Mouse (Mus musculus): ENCODE results near the gene Tmco3. TPM values are rescaled to one million over a fixed set of nuclear protein-coding genes. Genes with fewer than 3 reads are reported as not detected.
"Not testable (repeated sequence)": the region's sequence is repeated elsewhere in the genome, so short reads cannot be mapped to it uniquely, and the experiment has no call there.

Tmco3 gene
- polyA plus RNA-seq, 1 experiment from 2014 or later: 19.7 TPM

DNA sequence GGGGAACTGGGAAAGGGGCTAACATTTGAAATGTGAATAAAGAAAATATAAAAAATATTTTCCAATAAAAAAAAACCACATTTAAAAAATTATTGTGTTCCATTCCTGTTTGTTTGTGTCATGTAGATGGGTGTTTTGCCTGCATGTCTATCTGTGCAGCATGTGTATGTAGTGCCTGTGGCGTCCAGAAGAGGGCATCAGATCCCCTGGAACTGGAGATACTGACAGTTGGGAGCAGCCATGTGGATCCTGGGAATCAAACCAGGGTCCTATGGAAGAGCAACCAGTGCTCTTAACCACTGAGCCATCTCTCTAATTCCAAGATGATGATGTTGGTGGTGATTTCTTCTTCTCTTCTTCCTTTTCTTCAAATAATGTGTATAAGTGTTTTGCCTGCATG, 46.7 kb downstream of the Tmco3 start:
- ATAC-seq (replicated peaks; ENCODE audit: low FRiP score): no peak
- Histone ChIP-seq H3K9me3 (ENCODE audit: control insufficient read depth, low read length) (no peaks in the 10 kb centered on the region), H3K4me1 (replicated peaks; ENCODE audit: control insufficient read depth, insufficient read depth, low read length) (peaks cover 8% of the 10 kb centered on the region), H3K4me3 (ENCODE audit: low read depth, low read length) (no peak overlapping the region), H3K27ac (ENCODE audit: low read depth, low read length) (no peak overlapping the region), H3K27me3 (replicated peaks; ENCODE audit: control insufficient read depth, insufficient read depth, low read length) (no peaks in the 10 kb centered on the region), H3K36me3 (ENCODE audit: control insufficient read depth, insufficient read depth, low read length) (no peaks in the 10 kb centered on the region), H3K9ac (ENCODE audit: low read depth, low read length) (no peak overlapping the region), H3K4me2 (no peak overlapping the region)
- no peak for DNase-seq (ENCODE audit: low spot score)
- WGBS: 26% methylated on average over 1 of the region's 1 CpGs

DNA sequence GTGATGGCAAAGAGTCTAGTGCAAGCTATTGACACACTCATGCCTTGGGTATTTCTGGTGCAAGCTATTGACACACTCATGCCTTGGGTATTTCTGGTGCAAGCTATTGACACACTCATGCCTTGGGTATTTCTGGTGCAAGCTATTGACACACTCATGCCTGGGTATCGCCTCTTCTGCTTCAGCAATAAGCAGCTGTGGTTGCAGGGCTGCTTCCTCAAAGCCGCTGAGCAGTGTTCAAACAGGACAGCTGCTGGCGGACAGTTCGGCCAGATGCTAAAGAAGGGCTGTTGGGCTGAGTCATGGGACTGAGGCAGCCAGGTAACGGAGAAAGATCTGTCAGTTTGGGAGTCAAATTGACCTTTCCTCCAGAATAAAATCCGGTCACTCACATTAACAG, 49.3 kb downstream of the Tmco3 start:
- H3K4me3 ChIP-seq (ENCODE audit: low read depth, low read length); ATAC-seq (replicated peaks; ENCODE audit: low FRiP score); H3K4me2 ChIP-seq; H3K27me3 ChIP-seq (replicated peaks; ENCODE audit: control insufficient read depth, insufficient read depth, low read length); DNase-seq (ENCODE audit: low spot score); H3K9me3 ChIP-seq (ENCODE audit: control insufficient read depth, low read length); H3K36me3 ChIP-seq (ENCODE audit: control insufficient read depth, insufficient read depth, low read length); H3K27ac ChIP-seq (ENCODE audit: low read depth, low read length): not testable (repeated sequence)
- WGBS: 58% methylated on average over 6 of the region's 6 CpGs
- peak overlapping the region; percentile 70 for H3K9ac ChIP-seq (ENCODE audit: low read depth, low read length)
- peaks cover 28% of the 10 kb centered on the region for H3K4me1 ChIP-seq (replicated peaks; ENCODE audit: control insufficient read depth, insufficient read depth, low read length)

DNA sequence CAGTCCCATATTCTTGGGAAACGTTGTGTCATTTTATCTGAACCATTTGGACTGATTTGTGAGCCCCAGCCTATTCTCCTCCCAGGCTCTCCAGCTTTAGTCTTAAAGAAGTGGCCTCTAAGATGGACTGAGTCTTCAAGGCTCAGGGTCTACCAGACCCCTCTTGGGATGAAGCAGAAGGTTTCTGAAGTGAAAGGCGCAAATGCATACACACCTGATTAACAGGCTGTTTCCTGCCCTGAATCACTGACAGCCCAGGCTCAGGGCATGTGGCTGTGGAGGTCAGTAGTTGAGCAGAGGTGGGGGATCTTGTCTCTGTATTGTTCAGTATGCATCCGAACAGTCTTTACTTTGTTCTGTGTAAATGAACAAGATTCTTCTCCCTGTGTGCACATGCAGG, 49.7 kb downstream of the Tmco3 start:
- Histone ChIP-seq H3K36me3 (ENCODE audit: control insufficient read depth, insufficient read depth, low read length) (peaks cover 13% of the 10 kb centered on the region), H3K4me3 (ENCODE audit: low read depth, low read length) (peak overlapping the region; percentile 96; the same call in 1 of the 2 replicates), H3K9me3 (ENCODE audit: control insufficient read depth, low read length) (no peaks in the 10 kb centered on the region), H3K9ac (ENCODE audit: low read depth, low read length) (peak overlapping the region; percentile 70), H3K27me3 (replicated peaks; ENCODE audit: control insufficient read depth, insufficient read depth, low read length) (no peaks in the 10 kb centered on the region), H3K4me1 (replicated peaks; ENCODE audit: control insufficient read depth, insufficient read depth, low read length) (peaks cover 31% of the 10 kb centered on the region), H3K27ac (ENCODE audit: low read depth, low read length) (0 out of 2 replicates have a peak overlapping the region, but pooled peaks have one; percentile 43), H3K4me2 (peak overlapping the region; percentile 85)
- WGBS: 57% methylated on average over 3 of the region's 3 CpGs
- DNase-seq (ENCODE audit: low spot score) (no peak), ATAC-seq (replicated peaks; ENCODE audit: low FRiP score) (no peak)

DNA sequence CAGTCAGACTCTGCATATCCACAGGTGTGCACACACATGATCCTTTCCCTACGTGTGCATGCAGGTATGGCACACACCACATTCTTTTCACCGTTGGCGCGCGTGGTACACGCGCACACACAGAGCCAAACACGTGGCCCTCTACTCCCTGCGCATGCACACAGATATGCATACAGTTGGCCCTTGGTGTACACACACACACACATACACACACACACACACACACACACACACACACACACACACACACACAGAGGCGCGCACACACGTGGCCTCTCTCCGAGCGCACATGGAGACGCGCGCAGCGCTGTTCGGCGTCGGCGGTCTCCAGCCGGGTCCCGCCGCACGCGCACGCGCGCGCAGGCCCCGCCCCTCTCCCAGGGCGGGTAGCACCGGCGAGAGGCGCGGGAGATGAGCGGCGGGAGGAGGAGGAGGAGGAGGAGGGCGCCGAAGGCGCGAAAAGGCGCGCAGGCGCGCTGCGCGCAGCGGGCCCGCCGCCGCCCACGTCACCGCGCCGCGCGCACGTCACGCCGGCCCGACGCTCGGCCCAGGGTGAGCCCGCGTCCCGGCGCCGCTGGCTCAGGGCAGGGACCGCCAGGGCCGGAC, 50.4 kb downstream of the Tmco3 start, which contains the start of gene Tfdp1:
Gene Tfdp1 (plus strand): TSS at position 497 of the 606 bp plus-strand sequence.
- ATAC-seq (replicated peaks; ENCODE audit: low FRiP score): peak; percentile 92

DNA sequence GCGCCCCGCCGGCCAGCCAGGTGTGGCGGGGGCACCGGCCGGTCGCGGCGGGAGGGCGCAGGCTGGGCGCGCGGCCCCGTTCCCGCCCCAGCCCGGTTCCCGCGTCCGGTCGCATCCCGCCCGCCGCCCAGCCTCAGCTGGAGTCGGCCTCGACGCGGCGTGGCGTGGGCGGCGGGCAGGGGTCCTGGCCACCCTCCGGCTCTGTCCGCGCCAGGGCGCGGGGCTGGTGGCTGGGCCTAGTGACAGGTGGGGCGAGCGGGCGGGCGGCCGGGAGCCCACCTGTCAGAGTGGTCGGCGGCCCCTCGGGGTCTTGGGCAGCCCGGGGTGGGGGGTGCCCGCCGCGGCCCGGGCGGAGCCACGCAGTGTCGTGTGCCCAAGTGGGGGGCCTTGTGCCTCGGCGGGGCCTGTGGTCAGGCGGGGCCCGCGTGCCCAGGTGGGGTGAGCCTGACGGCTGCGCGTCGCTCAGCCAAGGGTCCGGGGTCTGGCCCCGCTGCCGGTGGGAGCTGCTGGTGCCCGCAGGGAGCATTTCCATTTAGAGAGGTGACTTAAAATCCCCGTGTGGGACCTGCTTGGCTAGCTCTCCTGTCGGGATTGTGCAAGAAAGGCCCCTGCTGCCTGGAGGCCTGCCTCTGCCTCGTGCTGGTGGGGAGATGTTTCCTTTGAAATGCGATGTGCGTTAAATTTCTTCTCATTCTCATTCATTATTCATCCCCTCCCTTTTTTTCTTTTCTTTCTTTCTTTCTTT, 51.1 kb downstream of the Tmco3 start:
- peaks cover 38% of the 10 kb centered on the region for H3K4me1 ChIP-seq (replicated peaks; ENCODE audit: control insufficient read depth, insufficient read depth, low read length)

More for the DNA sequence above, 50.4 kb downstream of the Tmco3 start, which contains the start of gene Tfdp1:
- Histone ChIP-seq H3K9me3 (ENCODE audit: control insufficient read depth, low read length) (no peaks in the 10 kb centered on the region), H3K4me1 (replicated peaks; ENCODE audit: control insufficient read depth, insufficient read depth, low read length) (peaks cover 37% of the 10 kb centered on the region), H3K4me3 (ENCODE audit: low read depth, low read length) (peak within 1 kb of the TSS; percentile 96), H3K27me3 (replicated peaks; ENCODE audit: control insufficient read depth, insufficient read depth, low read length) (no peaks in the 10 kb centered on the region), H3K4me2 (peak within 1 kb of the TSS; percentile 85), H3K36me3 (ENCODE audit: control insufficient read depth, insufficient read depth, low read length) (peaks cover 18% of the 10 kb centered on the region), H3K27ac (ENCODE audit: low read depth, low read length) (peak within 1 kb of the TSS; percentile 89), H3K9ac (ENCODE audit: low read depth, low read length) (peak within 1 kb of the TSS; percentile 99)
- peak; percentile 84 for DNase-seq (ENCODE audit: low spot score)
- WGBS: 2% methylated on average over 58 of the region's 72 CpGs

DNA sequence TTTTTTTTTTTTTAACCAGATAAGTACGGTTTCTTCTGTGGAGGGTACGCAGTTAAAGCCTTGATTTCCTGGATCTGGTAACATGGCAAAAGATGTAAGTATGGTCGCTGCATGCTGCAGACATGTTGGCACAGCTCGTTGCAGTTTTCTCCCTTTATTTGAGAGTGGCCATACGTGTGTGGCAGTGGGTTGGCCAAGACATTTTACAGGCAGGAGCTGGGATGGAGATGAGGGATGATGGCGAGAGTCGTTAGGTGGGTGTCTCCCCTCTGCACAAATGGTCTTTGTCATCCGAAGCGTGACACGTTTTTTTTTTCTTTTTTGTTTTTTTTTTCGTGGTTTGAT, 51.6 kb downstream of the Tmco3 start:
- H3K9ac ChIP-seq (ENCODE audit: low read depth, low read length): peak overlapping the region; percentile 99
- peak overlapping the region; percentile 96 for H3K4me3 ChIP-seq (ENCODE audit: low read depth, low read length)
- DNase-seq (ENCODE audit: low spot score) (no peak), ATAC-seq (replicated peaks; ENCODE audit: low FRiP score) (no peak)
- 3% methylated on average over 11 of the region's 11 CpGs for WGBS
- peaks cover 40% of the 10 kb centered on the region for H3K4me1 ChIP-seq (replicated peaks; ENCODE audit: control insufficient read depth, insufficient read depth, low read length)
- H3K9me3 ChIP-seq (ENCODE audit: control insufficient read depth, low read length): no peaks in the 10 kb centered on the region
- H3K36me3 ChIP-seq (ENCODE audit: control insufficient read depth, insufficient read depth, low read length): peaks cover 31% of the 10 kb centered on the region
- H3K27ac ChIP-seq (ENCODE audit: low read depth, low read length): no peak overlapping the region; the same call in 1 of the 2 replicates
- no peaks in the 10 kb centered on the region for H3K27me3 ChIP-seq (replicated peaks; ENCODE audit: control insufficient read depth, insufficient read depth, low read length)
- peak overlapping the region; percentile 85 for H3K4me2 ChIP-seq

More for the DNA sequence above, 51.1 kb downstream of the Tmco3 start:
- Histone ChIP-seq H3K36me3 (ENCODE audit: control insufficient read depth, insufficient read depth, low read length) (peaks cover 25% of the 10 kb centered on the region), H3K9ac (ENCODE audit: low read depth, low read length) (peak overlapping the region; percentile 99), H3K4me3 (ENCODE audit: low read depth, low read length) (peak overlapping the region; percentile 96), H3K27me3 (replicated peaks; ENCODE audit: control insufficient read depth, insufficient read depth, low read length) (no peaks in the 10 kb centered on the region), H3K9me3 (ENCODE audit: control insufficient read depth, low read length) (no peaks in the 10 kb centered on the region), H3K27ac (ENCODE audit: low read depth, low read length) (peak overlapping the region; percentile 89), H3K4me2 (peak overlapping the region; percentile 85)
- peak; percentile 66 for DNase-seq (ENCODE audit: low spot score)
- under 1% methylated on average over 62 of the region's 70 CpGs for WGBS
- peak; percentile 36 for ATAC-seq (replicated peaks; ENCODE audit: low FRiP score)

DNA sequence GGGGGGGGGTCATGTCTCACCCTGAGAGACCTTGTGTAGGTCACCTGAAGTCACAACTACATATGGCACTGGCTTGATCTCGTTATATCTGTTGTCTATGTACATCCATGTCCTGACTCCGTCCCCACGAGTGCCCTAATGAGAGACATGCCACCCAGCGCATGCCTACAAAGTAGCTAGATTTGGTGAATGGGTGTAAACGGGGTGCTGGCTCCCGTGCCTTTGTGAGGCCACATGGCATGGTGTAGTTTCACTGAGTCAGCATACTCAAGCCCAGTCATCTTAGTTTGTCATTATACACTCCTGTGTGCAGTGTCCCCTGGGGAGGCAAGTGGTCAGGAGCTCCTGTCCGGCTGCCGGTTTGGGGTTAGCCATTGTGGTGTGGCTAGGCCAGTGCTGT, 52.7 kb downstream of the Tmco3 start:
- Histone ChIP-seq H3K36me3 (ENCODE audit: control insufficient read depth, insufficient read depth, low read length) (peaks cover 40% of the 10 kb centered on the region), H3K4me3 (ENCODE audit: low read depth, low read length) (peak overlapping the region; percentile 96), H3K27me3 (replicated peaks; ENCODE audit: control insufficient read depth, insufficient read depth, low read length) (no peaks in the 10 kb centered on the region), H3K27ac (ENCODE audit: low read depth, low read length) (peak overlapping the region; percentile 30; the same call in 1 of the 2 replicates), H3K9me3 (ENCODE audit: control insufficient read depth, low read length) (no peaks in the 10 kb centered on the region), H3K4me1 (replicated peaks; ENCODE audit: control insufficient read depth, insufficient read depth, low read length) (peaks cover 40% of the 10 kb centered on the region), H3K4me2 (peak overlapping the region; percentile 85), H3K9ac (ENCODE audit: low read depth, low read length) (peak overlapping the region; percentile 99)
- DNase-seq (ENCODE audit: low spot score) (no peak), ATAC-seq (replicated peaks; ENCODE audit: low FRiP score) (no peak)
- 81% methylated on average over 8 of the region's 8 CpGs for WGBS

DNA sequence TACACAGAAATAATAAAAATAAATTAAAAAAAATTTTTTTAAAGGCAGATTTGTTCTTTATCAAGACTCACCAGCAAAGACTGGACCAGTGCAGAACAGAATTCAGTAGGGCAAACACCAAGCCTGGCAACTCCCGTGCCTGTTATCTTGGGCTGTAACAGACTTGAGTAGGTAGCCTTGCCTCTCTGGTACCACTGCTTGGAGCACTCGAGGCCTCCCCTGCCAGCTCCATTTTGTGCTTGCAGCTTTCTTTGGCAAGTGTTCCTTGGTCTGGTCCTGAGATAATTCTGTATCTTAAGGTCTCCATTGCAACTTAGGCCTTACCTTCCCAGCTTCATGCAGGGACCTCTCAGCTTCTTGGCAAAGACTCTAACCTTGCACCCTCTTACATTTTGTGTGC, 54.4 kb downstream of the Tmco3 start:
- Histone ChIP-seq H3K36me3 (ENCODE audit: control insufficient read depth, insufficient read depth, low read length) (peaks cover 54% of the 10 kb centered on the region), H3K4me1 (replicated peaks; ENCODE audit: control insufficient read depth, insufficient read depth, low read length) (peaks cover 40% of the 10 kb centered on the region), H3K9ac (ENCODE audit: low read depth, low read length) (no peak overlapping the region), H3K27ac (ENCODE audit: low read depth, low read length) (no peak overlapping the region; the same call in 1 of the 2 replicates), H3K4me3 (ENCODE audit: low read depth, low read length) (no peak overlapping the region), H3K4me2 (no peak overlapping the region), H3K27me3 (replicated peaks; ENCODE audit: control insufficient read depth, insufficient read depth, low read length) (no peaks in the 10 kb centered on the region), H3K9me3 (ENCODE audit: control insufficient read depth, low read length) (no peaks in the 10 kb centered on the region)
- no peak for DNase-seq (ENCODE audit: low spot score)
- 53% methylated on average over 2 of the region's 2 CpGs for WGBS
- ATAC-seq (replicated peaks; ENCODE audit: low FRiP score): no peak
